Mouse (Mus musculus): ENCODE data around the gene Zfp93. TPM values are rescaled to one million over a fixed set of nuclear protein-coding genes. Genes with fewer than 3 reads are reported as not detected.

The Zfp93 gene
- 8.4 and 8.6 TPM in 2 replicates for polyA plus RNA-seq (2014; fragmentation: Nextera tagmentation; extraction: Ambion mirVana)

GRCm38 (mm10) chr7:24270288-24270672, at the start of gene Zfp93:
Gene Zfp93, plus strand, starts transcription at chr7:24270420.
- Histone ChIP-seq H3K4me2 (peak within 1 kb of the TSS; percentile 77), H3K9me3 (ENCODE audit: low read depth, low read length) (no peaks in the 10 kb centered on the region), H3K36me3 (ENCODE audit: insufficient read depth) (peaks cover 13% of the 10 kb centered on the region), H3K27me3 (ENCODE audit: insufficient read depth, low read length) (no peaks in the 10 kb centered on the region), H3K4me3 (ENCODE audit: low read depth, low read length) (peak within 1 kb of the TSS; percentile 63), H3K4me1 (ENCODE audit: insufficient read depth) (peaks cover 3% of the 10 kb centered on the region; the same call in 1 of the 2 replicates), H3K27ac (ENCODE audit: low read depth) (peak within 1 kb of the TSS; percentile 67), H3K9ac (peak within 1 kb of the TSS; percentile 66)
- 0% methylated on average over 12 of the region's 12 CpGs for WGBS
- no peak for TF ChIP-seq CTCF (IDR thresholded peaks at IDR 0.05; ENCODE audit: low read depth)
- peak; percentile 95 for DNase-seq
- ATAC-seq (ENCODE audit: insufficient read depth) = peak; percentile 96

- H3K27me3 ChIP-seq (ENCODE audit: insufficient read depth, low read length) = no peaks in the 10 kb centered on the region
- H3K4me2 ChIP-seq = peak within 1 kb of the TSS; percentile 76
- peaks cover 10% of the 10 kb centered on the region; the same call in 1 of the 2 replicates for H3K36me3 ChIP-seq (ENCODE audit: insufficient read depth)
- H3K4me1 ChIP-seq (ENCODE audit: insufficient read depth) = peaks cover 6% of the 10 kb centered on the region; the same call in 1 of the 2 replicates
- no peaks in the 10 kb centered on the region for H3K9me3 ChIP-seq (ENCODE audit: low read depth, low read length)
- peak within 1 kb of the TSS; percentile 68 for H3K9ac ChIP-seq
- peak within 1 kb of the TSS; percentile 70 for H3K4me3 ChIP-seq (ENCODE audit: low read depth, low read length)
- TF ChIP-seq CTCF (IDR thresholded peaks at IDR 0.05; ENCODE audit: low read depth) = 0 out of 2 replicates have a peak, but pooled peaks have one; percentile 14
- peak; percentile 94 for ATAC-seq (ENCODE audit: insufficient read depth)
- peak; percentile 85 for DNase-seq
- WGBS = 4% methylated on average over 28 of the region's 28 CpGs
- H3K27ac ChIP-seq (ENCODE audit: low read depth) = no peak within 1 kb of the TSS
Measured at GRCm38 (mm10) chr7:24237040-24237791, 33.0 kb upstream of the Zfp93 start, which contains the start of gene Zfp109. Gene Zfp109, minus strand, starts transcription at chr7:24237560.

GRCm38 (mm10) chr7:24253779-24254615, 16.2 kb upstream of the Zfp93 start:
- Histone ChIP-seq H3K27ac (ENCODE audit: low read depth) (no peak overlapping the region), H3K4me1 (ENCODE audit: insufficient read depth) (no peaks in the 10 kb centered on the region), H3K36me3 (ENCODE audit: insufficient read depth) (no peaks in the 10 kb centered on the region), H3K9ac (no peak overlapping the region; the same call in 1 of the 2 replicates), H3K9me3 (ENCODE audit: low read depth, low read length) (no peaks in the 10 kb centered on the region), H3K27me3 (ENCODE audit: insufficient read depth, low read length) (no peaks in the 10 kb centered on the region), H3K4me3 (ENCODE audit: low read depth, low read length) (peak overlapping the region; percentile 48), H3K4me2 (peak overlapping the region; percentile 64)
- 59% methylated on average over 9 of the region's 9 CpGs for WGBS
- TF ChIP-seq CTCF (IDR thresholded peaks at IDR 0.05; ENCODE audit: low read depth) = no peak
- DNase-seq = no peak
- ATAC-seq (ENCODE audit: insufficient read depth) = peak; percentile 70

- ATAC-seq (ENCODE audit: insufficient read depth) (peak; percentile 91), DNase-seq (peak; percentile 95)
- Histone ChIP-seq H3K4me2 (peak within 1 kb of the TSS; percentile 64), H3K27ac (ENCODE audit: low read depth) (no peak within 1 kb of the TSS), H3K4me1 (ENCODE audit: insufficient read depth) (no peaks in the 10 kb centered on the region), H3K4me3 (ENCODE audit: low read depth, low read length) (peak within 1 kb of the TSS; percentile 48), H3K9me3 (ENCODE audit: low read depth, low read length) (no peaks in the 10 kb centered on the region), H3K9ac (peak within 1 kb of the TSS; percentile 62), H3K36me3 (ENCODE audit: insufficient read depth) (no peaks in the 10 kb centered on the region), H3K27me3 (ENCODE audit: insufficient read depth, low read length) (no peaks in the 10 kb centered on the region)
- whole genome bisulfite sequencing = 16% methylated on average over 21 of the region's 21 CpGs
- TF ChIP-seq CTCF (IDR thresholded peaks at IDR 0.05; ENCODE audit: low read depth) = no peak
Measured at GRCm38 (mm10) chr7:24254633-24255474, 15.4 kb upstream of the Zfp93 start, which contains the start of gene Zfp108. Gene Zfp108, plus strand, starts transcription at chr7:24254794.

- H3K36me3 ChIP-seq (ENCODE audit: insufficient read depth) = peaks cover 16% of the 10 kb centered on the region; the same call in 1 of the 2 replicates
- H3K9ac ChIP-seq = no peak overlapping the region
- H3K9me3 ChIP-seq (ENCODE audit: low read depth, low read length) = no peaks in the 10 kb centered on the region
- H3K4me1 ChIP-seq (ENCODE audit: insufficient read depth) = no peaks in the 10 kb centered on the region
- H3K27me3 ChIP-seq (ENCODE audit: insufficient read depth, low read length) = no peaks in the 10 kb centered on the region
- H3K27ac ChIP-seq (ENCODE audit: low read depth) = no peak overlapping the region
- DNase-seq (no peak), ATAC-seq (ENCODE audit: insufficient read depth) (no peak)
- no peak for TF ChIP-seq CTCF (IDR thresholded peaks at IDR 0.05; ENCODE audit: low read depth)
- no peak overlapping the region for H3K4me3 ChIP-seq (ENCODE audit: low read depth, low read length)
- WGBS = 86% methylated on average over 13 of the region's 13 CpGs
- H3K4me2 ChIP-seq = no peak overlapping the region
Measured at GRCm38 (mm10) chr7:24259306-24259999, 10.8 kb upstream of the Zfp93 start.

- H3K9ac ChIP-seq = no peak overlapping the region
- no peaks in the 10 kb centered on the region for H3K4me1 ChIP-seq (ENCODE audit: insufficient read depth)
- WGBS = 86% methylated on average over 4 of the region's 4 CpGs
- peaks cover 16% of the 10 kb centered on the region; the same call in 1 of the 2 replicates for H3K36me3 ChIP-seq (ENCODE audit: insufficient read depth)
- DNase-seq = no peak
- TF ChIP-seq CTCF (IDR thresholded peaks at IDR 0.05; ENCODE audit: low read depth) = no peak
- H3K27ac ChIP-seq (ENCODE audit: low read depth) = no peak overlapping the region
- no peak overlapping the region for H3K4me3 ChIP-seq (ENCODE audit: low read depth, low read length)
- H3K9me3 ChIP-seq (ENCODE audit: low read depth, low read length) = no peaks in the 10 kb centered on the region
- H3K4me2 ChIP-seq = no peak overlapping the region
- ATAC-seq (ENCODE audit: insufficient read depth) = no peak
- no peaks in the 10 kb centered on the region for H3K27me3 ChIP-seq (ENCODE audit: insufficient read depth, low read length)
Measured at GRCm38 (mm10) chr7:24260000-24260312, 10.3 kb upstream of the Zfp93 start.

All from lung, embryonic 14.5 days (tissue).